Mouse (Mus musculus): ENCODE measurements around the gene Liph. TPM values are rescaled to one million over a fixed set of nuclear protein-coding genes. Genes with fewer than 3 reads are reported as not detected.
A peak's percentile ranks its signal among the peaks of the same experiment; 100 is the strongest.

The Liph gene
- polyA plus RNA-seq, 1 experiment from 2014 or later = 4.6 TPM

GRCm38 (mm10) chr16:21987956-21988355 is 7.5 kb downstream of the Liph start:
- H3K36me3 ChIP-seq (ENCODE audit: control insufficient read depth, insufficient read depth, low read length) = no peaks in the 10 kb centered on the region
- H3K4me3 ChIP-seq (ENCODE audit: low read depth, low read length) = no peak overlapping the region
- no peak for ATAC-seq (ENCODE audit: insufficient number of reproducible peaks, insufficient read depth, low FRiP score, low read depth)
- H3K9ac ChIP-seq (replicated peaks; ENCODE audit: low read depth, low read length) = no peak overlapping the region
- no peak overlapping the region for H3K4me2 ChIP-seq (replicated peaks; ENCODE audit: low read depth, low read length)
- no peak overlapping the region for H3K27ac ChIP-seq (ENCODE audit: low read length)
- no peaks in the 10 kb centered on the region for H3K9me3 ChIP-seq (ENCODE audit: control insufficient read depth, low read depth, low read length)
- 66% methylated on average over 5 of the region's 5 CpGs for WGBS
- H3K4me1 ChIP-seq (ENCODE audit: control insufficient read depth, insufficient read depth, low read length) = no peaks in the 10 kb centered on the region
- no peaks in the 10 kb centered on the region for H3K27me3 ChIP-seq (ENCODE audit: control insufficient read depth, insufficient read depth, low read length)

- Histone ChIP-seq H3K4me3 (ENCODE audit: low read depth, low read length) (no peak overlapping the region), H3K27me3 (ENCODE audit: control insufficient read depth, insufficient read depth, low read length) (no peaks in the 10 kb centered on the region), H3K4me2 (replicated peaks; ENCODE audit: low read depth, low read length) (no peak overlapping the region), H3K9ac (replicated peaks; ENCODE audit: low read depth, low read length) (no peak overlapping the region), H3K27ac (ENCODE audit: low read length) (no peak overlapping the region), H3K4me1 (ENCODE audit: control insufficient read depth, insufficient read depth, low read length) (no peaks in the 10 kb centered on the region), H3K36me3 (ENCODE audit: control insufficient read depth, insufficient read depth, low read length) (no peaks in the 10 kb centered on the region), H3K9me3 (ENCODE audit: control insufficient read depth, low read depth, low read length) (peaks cover 3% of the 10 kb centered on the region; the same call in 1 of the 2 replicates)
- ATAC-seq (ENCODE audit: insufficient number of reproducible peaks, insufficient read depth, low FRiP score, low read depth) = no peak
- 32% methylated on average over 3 of the region's 3 CpGs for WGBS
Observed at GRCm38 (mm10) chr16:21986191-21986590, 9.3 kb downstream of the Liph start.

- no peak overlapping the region for H3K4me2 ChIP-seq (replicated peaks; ENCODE audit: low read depth, low read length)
- H3K9ac ChIP-seq (replicated peaks; ENCODE audit: low read depth, low read length) = no peak overlapping the region
- whole genome bisulfite sequencing = 91% methylated on average over 12 of the region's 12 CpGs
- H3K27ac ChIP-seq (ENCODE audit: low read length) = no peak overlapping the region
- no peak for ATAC-seq (ENCODE audit: insufficient number of reproducible peaks, insufficient read depth, low FRiP score, low read depth)
- no peaks in the 10 kb centered on the region for H3K36me3 ChIP-seq (ENCODE audit: control insufficient read depth, insufficient read depth, low read length)
- no peaks in the 10 kb centered on the region for H3K27me3 ChIP-seq (ENCODE audit: control insufficient read depth, insufficient read depth, low read length)
- no peak overlapping the region for H3K4me3 ChIP-seq (ENCODE audit: low read depth, low read length)
- H3K9me3 ChIP-seq (ENCODE audit: control insufficient read depth, low read depth, low read length) = peaks cover 3% of the 10 kb centered on the region; the same call in 1 of the 2 replicates
- no peaks in the 10 kb centered on the region for H3K4me1 ChIP-seq (ENCODE audit: control insufficient read depth, insufficient read depth, low read length)
Observed at GRCm38 (mm10) chr16:21984091-21984490, 11.4 kb downstream of the Liph start.

- H3K27ac ChIP-seq (ENCODE audit: low read length) = no peak overlapping the region
- 93% methylated on average over 4 of the region's 4 CpGs for WGBS
- peaks cover 3% of the 10 kb centered on the region; the same call in 1 of the 2 replicates for H3K9me3 ChIP-seq (ENCODE audit: control insufficient read depth, low read depth, low read length)
- ATAC-seq (ENCODE audit: insufficient number of reproducible peaks, insufficient read depth, low FRiP score, low read depth) = no peak
- no peaks in the 10 kb centered on the region for H3K4me1 ChIP-seq (ENCODE audit: control insufficient read depth, insufficient read depth, low read length)
- H3K27me3 ChIP-seq (ENCODE audit: control insufficient read depth, insufficient read depth, low read length) = no peaks in the 10 kb centered on the region
- H3K36me3 ChIP-seq (ENCODE audit: control insufficient read depth, insufficient read depth, low read length) = no peaks in the 10 kb centered on the region
- H3K9ac ChIP-seq (replicated peaks; ENCODE audit: low read depth, low read length) = no peak overlapping the region
- no peak overlapping the region for H3K4me2 ChIP-seq (replicated peaks; ENCODE audit: low read depth, low read length)
- no peak overlapping the region for H3K4me3 ChIP-seq (ENCODE audit: low read depth, low read length)
Observed at GRCm38 (mm10) chr16:21983581-21983980, 11.9 kb downstream of the Liph start.

GRCm38 (mm10) chr16:21983146-21983545 is 12.3 kb downstream of the Liph start:
- Histone ChIP-seq H3K4me2 (replicated peaks; ENCODE audit: low read depth, low read length) (no peak overlapping the region), H3K36me3 (ENCODE audit: control insufficient read depth, insufficient read depth, low read length) (no peaks in the 10 kb centered on the region), H3K27ac (ENCODE audit: low read length) (no peak overlapping the region), H3K4me1 (ENCODE audit: control insufficient read depth, insufficient read depth, low read length) (no peaks in the 10 kb centered on the region), H3K9me3 (ENCODE audit: control insufficient read depth, low read depth, low read length) (peaks cover 3% of the 10 kb centered on the region; the same call in 1 of the 2 replicates), H3K4me3 (ENCODE audit: low read depth, low read length) (no peak overlapping the region), H3K27me3 (ENCODE audit: control insufficient read depth, insufficient read depth, low read length) (no peaks in the 10 kb centered on the region), H3K9ac (replicated peaks; ENCODE audit: low read depth, low read length) (no peak overlapping the region)
- 94% methylated on average over 9 of the region's 9 CpGs for WGBS
- no peak for ATAC-seq (ENCODE audit: insufficient number of reproducible peaks, insufficient read depth, low FRiP score, low read depth)

- no peaks in the 10 kb centered on the region for H3K27me3 ChIP-seq (ENCODE audit: control insufficient read depth, insufficient read depth, low read length)
- no peak for ATAC-seq (ENCODE audit: insufficient number of reproducible peaks, insufficient read depth, low FRiP score, low read depth)
- 74% methylated on average over 5 of the region's 5 CpGs for WGBS
Observed at GRCm38 (mm10) chr16:21977347-21977746, 18.1 kb downstream of the Liph start.

GRCm38 (mm10) chr16:21976203-21976602 is 19.3 kb downstream of the Liph start:
- Histone ChIP-seq H3K36me3 (ENCODE audit: control insufficient read depth, insufficient read depth, low read length) (no peaks in the 10 kb centered on the region), H3K4me2 (replicated peaks; ENCODE audit: low read depth, low read length) (peak overlapping the region; percentile 31), H3K27me3 (ENCODE audit: control insufficient read depth, insufficient read depth, low read length) (no peaks in the 10 kb centered on the region), H3K9me3 (ENCODE audit: control insufficient read depth, low read depth, low read length) (no peaks in the 10 kb centered on the region), H3K27ac (ENCODE audit: low read length) (no peak overlapping the region), H3K4me1 (ENCODE audit: control insufficient read depth, insufficient read depth, low read length) (no peaks in the 10 kb centered on the region), H3K4me3 (ENCODE audit: low read depth, low read length) (no peak overlapping the region), H3K9ac (replicated peaks; ENCODE audit: low read depth, low read length) (no peak overlapping the region)
- ATAC-seq (ENCODE audit: insufficient number of reproducible peaks, insufficient read depth, low FRiP score, low read depth) = no peak; the same call in 1 of the 2 replicates
- WGBS = 3% methylated on average over 16 of the region's 16 CpGs

More at GRCm38 (mm10) chr16:21977347-21977746, 18.1 kb downstream of the Liph start:
- H3K4me2 ChIP-seq (replicated peaks; ENCODE audit: low read depth, low read length) = no peak overlapping the region
- H3K9me3 ChIP-seq (ENCODE audit: control insufficient read depth, low read depth, low read length) = peaks cover 3% of the 10 kb centered on the region; the same call in 1 of the 2 replicates
- no peak overlapping the region for H3K27ac ChIP-seq (ENCODE audit: low read length)
- no peak overlapping the region for H3K9ac ChIP-seq (replicated peaks; ENCODE audit: low read depth, low read length)
- H3K4me3 ChIP-seq (ENCODE audit: low read depth, low read length) = no peak overlapping the region
- H3K4me1 ChIP-seq (ENCODE audit: control insufficient read depth, insufficient read depth, low read length) = no peaks in the 10 kb centered on the region
- H3K36me3 ChIP-seq (ENCODE audit: control insufficient read depth, insufficient read depth, low read length) = no peaks in the 10 kb centered on the region

GRCm38 (mm10) chr16:21971446-21971845 is 24.0 kb downstream of the Liph start:
- Histone ChIP-seq H3K9me3 (ENCODE audit: control insufficient read depth, low read depth, low read length) (no peaks in the 10 kb centered on the region), H3K27ac (ENCODE audit: low read length) (no peak overlapping the region), H3K9ac (replicated peaks; ENCODE audit: low read depth, low read length) (no peak overlapping the region), H3K4me3 (ENCODE audit: low read depth, low read length) (no peak overlapping the region), H3K36me3 (ENCODE audit: control insufficient read depth, insufficient read depth, low read length) (no peaks in the 10 kb centered on the region), H3K4me2 (replicated peaks; ENCODE audit: low read depth, low read length) (no peak overlapping the region), H3K27me3 (ENCODE audit: control insufficient read depth, insufficient read depth, low read length) (no peaks in the 10 kb centered on the region), H3K4me1 (ENCODE audit: control insufficient read depth, insufficient read depth, low read length) (no peaks in the 10 kb centered on the region)
- 53% methylated on average over 4 of the region's 4 CpGs for WGBS
- ATAC-seq (ENCODE audit: insufficient number of reproducible peaks, insufficient read depth, low FRiP score, low read depth) = no peak

- Histone ChIP-seq H3K4me2 (replicated peaks; ENCODE audit: low read depth, low read length) (no peak overlapping the region), H3K4me3 (ENCODE audit: low read depth, low read length) (no peak overlapping the region), H3K36me3 (ENCODE audit: control insufficient read depth, insufficient read depth, low read length) (no peaks in the 10 kb centered on the region), H3K27ac (ENCODE audit: low read length) (no peak overlapping the region), H3K27me3 (ENCODE audit: control insufficient read depth, insufficient read depth, low read length) (no peaks in the 10 kb centered on the region), H3K9ac (replicated peaks; ENCODE audit: low read depth, low read length) (no peak overlapping the region), H3K4me1 (ENCODE audit: control insufficient read depth, insufficient read depth, low read length) (no peaks in the 10 kb centered on the region), H3K9me3 (ENCODE audit: control insufficient read depth, low read depth, low read length) (no peaks in the 10 kb centered on the region)
- WGBS = 78% methylated on average over 6 of the region's 6 CpGs
- no peak for ATAC-seq (ENCODE audit: insufficient number of reproducible peaks, insufficient read depth, low FRiP score, low read depth)
Observed at GRCm38 (mm10) chr16:21970536-21970935, 24.9 kb downstream of the Liph start.
